Mouse (Mus musculus) fibroblast of lung, adult 2 months (primary cell): ENCODE results near the gene Egfl6.
"Not testable (repeated sequence)": the region's sequence is repeated elsewhere in the genome, so short reads cannot be mapped to it uniquely, and the experiment has no call there.

ENCODE experiments used
- DNase-seq: peaks from one replicate; pipeline ENCODE4 v3.0.0-alpha.2; 2011; ENCODE audit warnings: low read depth

The Egfl6 gene

GRCm38 (mm10) chrX:166516631-166517030 is 68.9 kb downstream of the Egfl6 start:
- DNase-seq, result no peak

GRCm38 (mm10) chrX:166515923-166516322 is 69.6 kb downstream of the Egfl6 start:
- no peak for DNase-seq

- not testable (repeated sequence) for DNase-seq
Measured at GRCm38 (mm10) chrX:166514035-166514434, 71.5 kb downstream of the Egfl6 start.

- DNase-seq, result no peak
Measured at GRCm38 (mm10) chrX:166512071-166512470, 73.4 kb downstream of the Egfl6 start.

GRCm38 (mm10) chrX:166511107-166511506 is 74.4 kb downstream of the Egfl6 start:
- DNase-seq, result no peak

GRCm38 (mm10) chrX:166509761-166510738 is 75.5 kb downstream of the Egfl6 start:
- DNase-seq, result peak; percentile 82

- DNase-seq, result no peak
Measured at GRCm38 (mm10) chrX:166504421-166504820, 81.1 kb downstream of the Egfl6 start.

- DNase-seq, result no peak
Measured at GRCm38 (mm10) chrX:166499496-166500190, 85.9 kb downstream of the Egfl6 start.

GRCm38 (mm10) chrX:166497771-166498170 is 87.7 kb downstream of the Egfl6 start:
- DNase-seq, result no peak

GRCm38 (mm10) chrX:166495052-166495451 is 90.5 kb downstream of the Egfl6 start:
- DNase-seq, result no peak

- DNase-seq, result peak; percentile 60
Measured at GRCm38 (mm10) chrX:166479365-166479983, 106.0 kb downstream of the Egfl6 start, which contains the start of gene Rab9. Gene Rab9 (minus strand): TSS chrX:166479867.

- no peak for DNase-seq
Measured at GRCm38 (mm10) chrX:166478631-166479364, 106.7 kb downstream of the Egfl6 start.

- DNase-seq, result no peak
Measured at GRCm38 (mm10) chrX:166477393-166477792, 108.1 kb downstream of the Egfl6 start.
